Mouse (Mus musculus) MN1 (cell line): ENCODE results near the gene Eprs.
"Not testable (repeated sequence)": the region's sequence is repeated elsewhere in the genome, so short reads cannot be mapped to it uniquely, and the experiment has no call there.

ENCODE experiments used
- DNase-seq: peaks from one replicate; pipeline ENCODE4 v3.0.0-alpha.2; 2016; ENCODE audit warnings: low spot score

Eprs gene

DNA sequence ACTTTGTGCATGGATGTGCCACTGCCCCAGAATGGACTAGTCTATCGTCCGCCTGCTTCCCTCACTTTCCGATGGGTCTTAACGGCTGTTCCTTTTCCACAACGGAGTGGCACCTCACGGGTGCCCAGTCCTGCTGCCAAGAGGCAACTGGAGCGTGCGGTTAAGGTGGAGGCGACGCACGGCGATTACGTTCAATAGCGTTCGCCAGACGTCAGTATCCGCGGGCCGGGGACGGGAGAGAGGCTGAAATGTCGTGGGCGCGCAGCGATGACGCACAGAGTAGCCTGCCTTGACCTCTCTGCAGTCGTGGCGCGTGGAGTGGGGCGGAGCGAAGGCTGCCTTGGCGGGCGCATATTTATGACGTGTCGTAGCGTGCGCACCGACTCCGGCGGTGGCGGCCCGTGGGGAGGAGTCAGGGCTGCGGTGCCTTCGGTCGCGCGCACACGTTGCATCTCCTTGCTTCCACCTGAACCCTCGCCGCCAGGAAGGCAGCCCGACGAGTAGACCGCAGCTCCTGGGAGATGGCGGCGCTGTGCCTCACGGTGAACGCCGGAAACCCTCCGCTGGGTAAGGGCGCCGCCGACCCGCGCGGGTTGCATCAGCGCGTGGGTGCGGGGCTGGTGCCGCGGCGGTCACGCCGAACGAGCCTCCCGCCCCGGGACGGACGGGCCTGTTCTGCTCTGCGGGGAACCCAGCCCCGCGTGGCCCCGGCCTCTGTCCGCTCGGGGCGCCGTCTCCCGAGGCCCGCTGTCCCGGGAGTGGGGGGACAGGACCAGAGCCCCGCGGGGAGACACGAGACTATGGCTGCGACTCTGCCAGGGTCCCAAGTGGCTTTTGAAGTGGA lies at the start of gene Eprs:
Eprs (plus strand) TSS at position 368 of the 844 bp plus-strand sequence.
- peak; percentile 99 for DNase-seq

DNA sequence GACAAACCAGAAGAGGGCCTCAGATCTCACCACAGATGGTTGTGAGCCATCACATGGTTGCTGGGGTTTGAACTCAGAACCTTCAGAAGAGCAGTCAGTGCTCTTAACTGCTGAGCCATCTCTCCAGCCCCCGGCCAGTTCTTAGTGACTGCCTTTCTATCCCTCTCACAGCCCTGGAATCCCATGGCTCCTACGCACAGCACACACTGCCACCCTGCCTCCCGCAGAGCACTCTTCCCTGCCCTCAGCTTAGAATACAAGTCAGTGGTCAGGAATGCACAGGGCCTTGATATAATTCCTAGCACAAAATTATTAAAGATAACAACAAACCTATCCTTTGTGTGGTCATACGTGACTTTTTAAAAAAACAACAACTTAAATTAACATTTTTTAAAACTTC lies 48.3 kb upstream of the Eprs start:
- DNase-seq = no peak

DNA sequence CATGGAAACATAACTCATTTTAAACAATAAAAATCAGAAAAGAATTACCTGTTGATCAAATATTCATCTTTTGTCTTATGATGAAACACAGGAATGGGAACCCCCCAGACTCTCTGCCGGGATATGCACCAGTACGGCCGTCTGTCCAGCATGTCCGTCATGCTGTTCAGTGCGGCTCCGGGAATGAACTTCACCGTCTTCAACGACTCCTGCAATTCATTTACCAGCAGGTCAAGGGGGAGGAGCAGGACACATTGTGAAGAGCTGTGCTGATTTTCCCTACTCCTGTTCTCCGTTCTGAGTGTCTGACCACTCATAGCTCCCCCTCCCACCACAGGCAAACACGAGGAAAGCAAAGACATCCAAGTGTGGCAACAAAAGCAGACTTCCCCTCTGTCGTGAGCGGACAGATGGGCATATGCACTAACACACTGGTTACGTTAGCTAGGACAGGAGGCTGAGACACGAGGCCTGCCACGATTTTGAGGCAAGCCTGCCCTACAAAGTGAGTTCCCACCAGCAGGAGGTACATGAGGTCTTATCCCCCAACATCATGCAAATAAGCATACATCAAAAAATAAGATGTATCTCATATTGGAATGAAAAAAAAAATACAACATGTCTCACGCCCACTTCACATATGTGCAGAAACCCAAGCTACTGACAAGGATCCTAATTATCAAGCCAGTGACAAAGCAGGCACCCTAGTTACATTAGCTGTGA lies 46.8 kb upstream of the Eprs start:
- no peak for DNase-seq

DNA sequence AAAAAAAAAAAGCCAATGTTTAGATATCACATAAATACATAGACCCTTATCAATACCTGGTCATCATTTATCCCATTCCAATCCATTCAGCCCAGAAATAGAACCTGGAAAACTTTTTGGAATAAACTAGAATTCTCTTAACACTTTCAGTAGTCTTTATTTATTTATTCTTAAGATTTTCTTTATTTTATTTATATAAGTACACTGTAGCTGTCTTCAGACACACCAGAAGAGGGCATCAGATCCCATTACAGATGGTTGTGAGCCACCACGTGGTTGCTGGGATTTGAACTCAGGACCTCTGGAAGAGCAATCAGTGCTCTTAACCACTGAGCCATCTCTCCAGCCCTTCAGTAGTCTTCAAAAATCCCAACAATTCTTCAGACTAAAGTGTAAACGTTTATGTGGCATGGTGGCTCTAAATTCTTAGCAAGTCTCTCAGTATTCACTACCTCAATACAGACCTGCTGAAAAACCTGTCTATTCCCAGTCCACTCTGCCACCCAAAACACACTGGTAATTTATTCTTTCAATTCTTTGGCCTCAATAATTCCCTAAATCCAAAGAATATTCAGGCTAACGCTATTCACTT lies 35.0 kb upstream of the Eprs start:
- not testable (repeated sequence) for DNase-seq

DNA sequence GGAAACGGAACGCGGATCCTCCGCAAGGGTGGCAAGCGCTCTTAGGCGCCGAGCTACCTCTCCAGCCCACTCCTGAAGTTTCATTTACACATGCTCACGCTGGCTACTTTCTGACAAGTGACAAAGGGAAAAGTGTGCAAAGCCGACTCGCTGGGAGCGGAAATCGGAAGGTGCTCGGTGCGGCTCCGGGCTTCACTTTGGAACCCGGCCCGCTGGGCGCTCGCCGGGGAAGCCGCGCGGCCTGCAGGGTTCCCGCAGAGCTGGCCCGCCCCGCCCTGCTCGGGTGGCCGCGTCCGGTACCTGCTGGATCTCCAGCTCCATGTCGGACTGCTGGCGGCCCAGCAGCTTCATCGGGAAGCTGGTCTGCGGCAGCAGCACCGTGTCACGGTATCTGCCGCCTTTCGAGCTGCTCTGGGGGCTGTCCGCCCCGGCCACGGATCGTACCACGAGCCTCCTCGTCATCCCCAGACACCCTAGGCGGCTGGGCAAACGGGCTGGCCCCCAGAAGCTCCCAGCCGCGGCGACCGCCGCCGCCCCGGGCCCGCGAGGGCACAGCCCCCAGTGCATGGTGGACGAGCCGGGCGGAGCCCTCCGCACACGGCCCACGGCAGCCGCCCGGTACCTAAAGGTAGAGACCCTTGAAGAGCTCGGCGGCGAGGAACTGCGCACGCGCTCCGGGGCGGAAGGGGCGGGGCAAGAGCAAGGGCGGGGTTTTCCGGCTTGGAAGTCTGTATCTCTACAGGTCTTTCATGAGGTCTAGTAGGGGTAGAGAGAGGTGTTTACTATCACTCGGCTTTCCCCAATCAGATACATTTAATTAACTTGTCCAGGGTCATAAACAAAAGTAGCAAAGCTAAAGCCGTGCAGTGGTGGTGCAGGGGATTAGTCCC lies 33.9 kb upstream of the Eprs start, which contains the start of gene Iars2:
Iars2 (minus strand) TSS at position 676 of the 890 bp plus-strand sequence.
- peak; percentile 91 for DNase-seq

DNA sequence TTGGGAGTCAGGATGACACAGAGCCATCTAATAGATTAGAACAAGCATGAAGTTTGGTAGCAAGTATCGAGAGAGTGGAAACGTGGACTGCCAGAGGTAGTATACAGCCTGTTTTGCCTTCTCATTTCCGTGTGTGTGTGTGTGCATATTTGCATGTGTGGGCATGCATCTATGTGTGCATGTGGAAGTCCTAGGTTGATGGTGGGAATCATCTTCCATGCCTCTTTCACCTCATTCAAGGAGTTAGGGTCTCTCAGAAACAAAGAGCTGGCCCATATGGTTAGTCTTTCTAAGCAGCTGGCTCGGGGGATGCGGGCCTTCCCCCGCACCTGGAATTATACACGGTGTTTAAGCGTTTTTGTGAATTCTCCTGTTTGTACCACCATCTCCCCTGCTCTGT lies 33.0 kb upstream of the Eprs start:
- no peak for DNase-seq

DNA sequence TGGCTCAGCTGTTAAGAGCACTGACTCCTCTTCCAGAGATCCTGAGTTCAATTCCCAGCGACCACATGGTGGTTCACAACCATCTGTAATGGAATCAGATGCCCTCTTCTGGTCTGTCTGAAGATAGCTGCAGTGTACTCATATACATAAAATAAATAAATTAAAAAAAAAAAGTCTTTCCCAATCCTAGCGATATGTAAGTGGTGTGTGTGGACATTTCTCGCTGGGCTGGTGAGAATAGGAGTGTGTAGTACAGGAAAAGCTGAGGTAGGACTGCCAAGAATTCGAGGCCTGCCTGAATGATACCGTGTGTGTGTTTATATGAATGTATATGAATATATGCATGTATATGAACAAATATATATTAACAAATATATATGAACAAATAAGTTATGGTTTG lies 31.5 kb upstream of the Eprs start:
- no peak for DNase-seq

DNA sequence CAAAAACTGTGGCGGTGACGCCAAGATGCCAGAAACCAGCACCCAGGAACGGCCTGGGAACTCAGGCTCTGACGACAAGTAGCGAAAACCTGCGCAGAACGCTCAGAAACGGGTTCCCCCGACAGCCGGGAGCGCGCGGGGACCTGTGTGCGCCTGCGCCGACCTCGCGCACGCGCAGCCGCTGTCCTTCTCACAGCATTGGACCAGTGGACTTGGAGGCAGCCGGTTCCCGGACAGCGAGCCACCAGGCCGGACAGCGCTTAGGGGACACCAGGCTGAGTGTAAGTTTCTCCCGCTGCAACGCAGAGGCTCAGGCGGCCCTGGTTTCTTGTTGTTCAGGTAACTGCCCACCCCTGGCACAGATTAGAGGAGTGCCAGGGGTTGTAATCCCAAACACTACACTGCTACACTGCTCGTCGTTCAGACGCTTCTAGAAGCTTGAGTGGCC lies 30.8 kb upstream of the Eprs start, which contains the start of gene Bpnt1:
Bpnt1 (plus strand) TSS at position 167 of the 448 bp plus-strand sequence.
- DNase-seq = peak; percentile 96

DNA sequence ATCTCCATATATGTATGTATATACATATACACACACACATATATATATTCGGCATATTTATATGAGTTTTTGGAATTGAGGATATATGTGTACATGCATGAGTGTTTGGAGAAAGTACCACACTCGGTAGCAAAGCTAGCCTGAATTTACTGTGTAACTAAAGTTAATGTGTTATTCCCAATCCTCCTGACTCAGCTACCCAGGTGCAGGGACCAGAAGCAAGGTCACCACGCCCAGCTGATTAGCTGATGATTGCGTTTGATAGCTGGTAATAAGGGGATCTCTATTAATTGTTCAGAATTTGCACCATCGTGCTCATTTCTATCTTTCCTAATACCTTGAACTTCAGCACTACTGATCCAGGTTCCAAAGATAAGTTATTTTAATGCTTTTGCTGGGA lies 29.2 kb upstream of the Eprs start:
- DNase-seq = no peak

DNA sequence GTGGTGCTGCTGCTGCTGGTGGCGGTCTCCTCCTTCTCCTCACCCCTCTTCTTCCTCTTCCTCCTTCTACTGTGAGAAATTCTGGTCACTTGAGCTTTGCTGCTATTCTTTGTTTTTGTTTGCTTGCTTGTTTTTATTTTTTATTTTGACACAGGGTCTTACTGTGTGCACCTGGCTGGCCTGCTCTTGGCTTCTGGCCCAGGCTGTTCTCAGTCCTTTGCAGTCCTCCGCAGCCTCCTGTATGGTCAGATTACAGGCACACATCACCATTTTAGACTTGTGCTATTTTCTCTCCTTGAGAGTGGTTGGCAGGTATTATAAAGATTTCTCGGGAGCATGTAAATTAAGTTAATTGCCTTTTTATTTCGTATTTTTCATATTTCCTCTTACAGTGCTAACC lies 28.7 kb upstream of the Eprs start:
- DNase-seq = no peak

DNA sequence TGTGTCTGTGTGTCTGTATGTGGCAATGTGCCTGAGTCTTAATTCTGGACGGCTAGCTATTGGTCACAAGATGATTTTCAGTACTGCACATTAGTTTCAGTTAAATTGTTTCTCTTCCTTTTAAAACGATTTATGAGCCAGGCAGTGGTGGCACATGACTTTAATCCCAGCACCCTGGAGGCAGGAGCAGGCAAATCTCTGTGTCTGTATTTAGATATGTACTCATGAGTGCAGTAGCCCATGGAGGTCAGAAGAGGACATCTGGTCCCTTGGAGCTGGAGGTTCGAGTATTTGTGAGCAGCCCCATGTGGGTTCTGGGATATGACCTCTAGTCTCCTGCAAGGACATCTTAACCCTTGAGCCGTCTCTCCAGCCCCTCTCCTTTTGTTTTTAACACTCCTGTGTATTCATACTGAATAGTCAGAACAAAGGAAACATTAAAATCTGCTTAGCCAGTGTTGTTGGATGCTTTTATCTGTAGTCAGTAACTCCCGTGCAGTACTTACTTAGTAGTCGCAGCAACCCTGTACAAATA lies 27.5 kb upstream of the Eprs start:
- no peak for DNase-seq

DNA sequence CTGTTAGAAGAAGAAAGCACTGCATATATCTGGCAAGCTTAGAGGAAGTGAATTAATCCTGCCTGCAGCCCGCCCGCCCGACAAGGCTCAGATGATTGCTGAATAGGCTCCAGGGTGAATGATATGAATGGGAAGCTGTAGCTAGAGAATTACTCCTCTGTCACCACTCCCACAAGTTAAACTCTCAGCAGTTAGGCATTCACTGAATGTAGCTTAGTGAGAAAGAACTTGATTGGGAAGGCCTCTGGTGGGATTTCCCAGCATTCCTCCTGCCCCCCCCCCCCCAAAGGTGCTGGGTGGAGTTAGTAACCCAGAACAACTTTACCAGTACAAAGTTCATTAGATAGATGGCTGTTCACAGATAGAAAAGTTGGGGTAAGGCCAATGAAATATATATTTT lies 26.3 kb upstream of the Eprs start:
- no peak for DNase-seq

DNA sequence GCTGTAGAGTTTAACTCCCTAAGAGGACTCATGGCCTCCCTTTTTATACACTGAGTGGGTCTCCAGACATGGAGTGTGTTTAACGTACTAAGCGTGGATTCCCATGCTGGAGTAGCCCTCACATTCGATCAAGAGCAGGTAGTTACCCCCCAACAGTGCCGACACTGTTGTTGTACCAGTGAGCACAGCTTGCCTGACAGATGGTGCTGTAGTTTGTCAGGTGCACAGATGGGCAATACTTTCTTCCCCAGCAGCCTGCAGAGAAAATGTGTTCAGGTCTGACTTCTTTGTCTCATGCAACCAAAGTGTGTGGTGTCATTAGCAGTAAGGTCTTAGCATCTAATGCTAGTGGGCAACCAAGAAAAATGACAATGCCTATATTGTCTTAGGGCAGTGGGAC lies 20.4 kb upstream of the Eprs start:
- DNase-seq = no peak

DNA sequence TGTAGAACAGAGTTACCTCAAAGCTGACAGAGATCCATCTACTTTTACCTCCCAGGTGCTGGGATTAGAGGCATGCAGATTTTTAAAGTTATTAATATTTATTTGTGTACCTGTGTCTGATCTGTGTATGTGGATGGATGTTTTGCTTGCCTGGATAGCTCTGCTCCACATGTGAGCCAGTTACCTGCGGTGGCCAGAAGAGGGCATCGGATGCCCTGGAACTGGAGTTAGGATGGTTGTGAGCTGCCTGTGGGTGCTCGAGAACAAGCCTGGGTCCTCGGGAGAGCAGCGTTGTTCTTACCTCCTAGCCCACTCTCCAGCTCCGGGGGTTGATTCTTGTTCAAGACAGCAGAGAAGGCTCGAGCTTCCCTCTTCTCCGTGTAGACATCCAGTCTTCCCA lies 19.4 kb upstream of the Eprs start:
- DNase-seq = no peak

DNA sequence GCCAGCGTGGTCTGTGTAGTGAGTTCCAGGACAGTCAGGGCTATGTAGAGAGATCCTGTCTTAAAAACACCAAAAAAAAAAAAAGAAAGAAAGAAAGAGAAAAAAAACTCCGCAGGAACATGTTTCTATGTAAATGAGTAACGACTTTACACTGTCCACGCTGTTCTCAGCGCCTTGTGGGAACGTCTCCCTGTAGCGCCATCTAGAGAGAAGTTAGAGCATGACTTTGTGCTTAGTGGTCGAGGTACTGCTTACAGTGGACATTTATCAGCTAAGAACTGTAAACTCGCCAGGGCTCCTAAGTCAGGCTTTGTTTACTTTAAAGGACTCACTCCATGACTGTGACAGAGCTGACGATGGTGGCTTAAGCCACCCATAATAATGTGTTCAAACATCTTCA lies 16.7 kb upstream of the Eprs start:
- no peak for DNase-seq

DNA sequence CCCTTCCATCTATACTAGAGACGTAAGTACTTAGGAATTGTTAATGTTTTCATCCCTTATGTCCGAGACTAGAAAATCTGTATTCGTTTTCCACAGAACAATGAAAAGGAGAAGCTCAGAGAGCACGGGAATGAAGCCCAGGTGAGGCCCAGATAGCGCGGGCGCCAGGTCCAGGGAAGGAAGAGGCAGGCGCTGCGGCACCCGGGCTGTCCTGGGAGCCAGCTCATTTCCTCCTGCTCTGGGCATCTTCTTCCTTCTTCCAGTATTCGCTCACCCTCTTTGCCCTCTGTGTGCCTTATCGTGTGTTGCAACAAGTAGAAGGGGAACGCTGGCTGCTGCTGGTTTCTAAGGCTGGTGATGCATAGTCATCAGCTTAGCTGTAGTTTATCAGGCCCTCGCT lies 13.1 kb upstream of the Eprs start:
- no peak for DNase-seq

DNA sequence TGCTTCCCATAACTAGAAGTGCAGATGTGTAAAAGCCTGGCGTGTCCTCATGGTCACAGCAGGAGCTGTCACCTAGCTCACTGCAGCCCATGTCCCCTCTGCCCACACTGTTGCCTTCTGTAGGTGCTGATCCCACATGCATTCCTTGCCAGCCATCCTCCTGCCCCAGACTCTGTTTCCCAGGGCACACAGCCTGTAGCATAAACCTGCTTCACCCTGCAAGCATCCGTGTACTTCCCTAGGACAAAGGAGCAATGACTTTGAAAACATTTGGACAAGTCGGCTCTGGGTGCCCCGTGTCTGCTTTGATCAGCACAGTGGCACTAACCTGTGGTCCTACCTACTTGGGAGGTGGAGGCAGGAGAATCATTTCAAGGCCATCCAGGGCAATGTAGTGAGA lies 12.2 kb upstream of the Eprs start:
- DNase-seq = no peak

DNA sequence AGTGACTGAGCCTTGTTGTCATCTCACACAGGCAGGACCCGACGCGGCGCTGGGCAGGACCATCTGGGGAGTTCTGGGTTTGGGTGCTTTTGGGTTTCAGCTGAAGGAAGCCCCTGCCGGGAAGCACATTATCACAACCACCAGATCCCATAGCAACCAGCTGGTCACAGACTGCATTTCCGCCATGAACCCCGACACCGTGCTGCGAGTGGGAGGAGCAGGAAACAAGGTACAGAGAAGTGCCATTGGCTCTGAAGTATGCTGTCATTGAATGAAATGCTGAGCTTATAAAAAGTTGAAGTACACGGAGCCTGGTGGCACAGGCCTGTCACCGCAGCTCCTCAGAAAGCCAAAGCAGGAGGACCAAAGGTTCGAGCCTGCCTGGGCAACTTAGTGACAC lies 10.7 kb upstream of the Eprs start:
- no peak for DNase-seq

DNA sequence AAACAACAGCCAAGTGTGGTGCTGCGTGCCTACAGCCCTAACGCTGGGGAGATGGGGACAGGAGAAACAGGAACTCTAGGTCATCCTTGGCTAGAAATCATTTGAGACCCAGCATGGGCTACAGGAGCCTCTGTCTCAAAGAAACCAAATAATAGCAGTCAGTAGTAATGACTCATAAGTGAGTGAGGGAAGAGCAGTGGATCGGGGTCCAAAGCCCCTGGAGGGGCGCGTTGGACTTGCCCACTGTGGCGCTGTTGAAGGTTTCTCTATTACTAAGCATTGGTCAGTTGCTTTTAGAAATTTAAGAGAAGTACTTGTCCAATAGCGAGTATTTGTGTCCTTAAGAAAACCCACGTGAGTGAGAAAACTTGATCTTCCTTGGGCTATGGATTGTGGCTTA lies 9.5 kb upstream of the Eprs start:
- no peak for DNase-seq

DNA sequence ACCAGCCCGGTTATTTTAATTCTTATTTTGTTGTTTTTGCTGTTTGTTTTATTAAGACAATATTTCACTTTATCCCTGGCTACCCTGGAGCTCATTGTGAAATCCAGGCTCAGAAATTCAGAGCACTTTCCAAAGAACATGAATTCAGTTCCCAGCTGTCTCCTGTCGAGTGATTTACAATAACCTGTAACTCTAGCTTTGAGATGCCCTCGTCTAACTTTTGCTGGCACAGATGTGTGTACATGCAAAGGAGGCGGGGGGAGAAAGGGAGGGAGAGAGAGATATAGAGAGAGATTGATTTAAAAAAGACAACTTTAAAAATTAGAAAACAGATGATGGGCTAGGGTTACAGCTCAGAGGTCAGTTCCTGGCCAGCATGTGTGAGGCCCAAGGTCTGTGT lies 8.1 kb upstream of the Eprs start:
- DNase-seq = no peak

DNA sequence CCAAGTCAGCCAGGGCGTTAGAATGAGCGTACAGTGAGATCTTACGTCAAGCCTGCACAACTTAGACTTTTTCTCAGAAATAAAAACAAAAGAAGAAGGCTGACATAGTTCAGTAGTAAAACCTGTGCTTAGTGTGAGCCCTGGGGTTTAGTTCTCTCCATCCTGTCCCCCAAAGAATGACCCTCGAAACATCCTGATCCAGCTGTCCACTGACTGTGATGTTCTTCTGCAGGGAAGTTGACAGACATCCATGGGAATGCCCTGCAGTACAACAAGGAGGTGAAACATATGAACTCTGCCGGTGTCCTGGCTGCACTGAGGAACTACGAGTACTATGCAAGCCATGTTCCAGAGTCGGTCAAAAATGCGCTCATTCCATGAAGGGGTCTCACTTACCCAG lies 6.6 kb upstream of the Eprs start:
- DNase-seq = no peak

DNA sequence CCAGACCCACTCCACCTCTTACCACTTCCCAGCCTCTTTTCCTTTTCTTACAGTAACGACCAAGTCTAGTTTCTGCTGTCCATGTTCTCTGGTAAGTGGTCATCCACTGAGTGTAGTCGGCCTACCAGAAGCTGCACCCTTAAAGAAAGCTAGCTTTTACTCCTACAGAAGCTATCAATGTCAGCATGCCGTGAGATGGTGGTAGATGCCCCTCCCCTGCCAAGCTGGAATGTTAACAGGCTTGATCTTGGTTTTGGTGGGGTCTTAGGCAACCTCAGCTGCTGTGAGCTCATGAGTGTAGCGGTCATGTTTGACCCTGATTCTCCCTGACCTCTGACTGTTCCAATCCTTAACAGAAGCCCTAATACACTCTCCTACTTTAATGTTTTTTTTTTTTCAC lies 4.6 kb upstream of the Eprs start:
- no peak for DNase-seq
